Mouse (Mus musculus) stomach, embryonic 15.5 days (tissue): ENCODE measurements around the gene Aatf. TPM values are rescaled to one million over a fixed set of nuclear protein-coding genes. Genes with fewer than 3 reads are reported as not detected.

Experiments
- ATAC-seq: fragments of 200-750 bp; cut with Nextera tagmentation; 2 replicates; pipeline ENCODE4 v1.8.0; 2017; ENCODE audit warnings: low read depth, moderate number of reproducible peaks, moderate TSS enrichment; ENCODE audit not compliant: insufficient read depth, low FRiP score
- H3K27ac ChIP-seq: fragments of 300-500 bp; sonication (generic); 2 replicates; pipeline ENCODE4 v1.5.1; 2015; ENCODE audit warnings: mild to moderate bottlenecking, inconsistent platforms
- H3K27me3 ChIP-seq: fragments of 300-500 bp; sonication (generic); replicated peaks from 2 replicates; pipeline ENCODE4 v1.6.1; 2015; ENCODE audit warnings: inconsistent platforms
- H3K36me3 ChIP-seq: fragments of 300-500 bp; sonication (generic); 2 replicates; pipeline ENCODE4 v1.6.1; 2015; ENCODE audit warnings: inconsistent platforms
- H3K4me1 ChIP-seq: fragments of 300-500 bp; sonication (generic); 2 replicates; pipeline ENCODE4 v1.6.1; 2015; ENCODE audit warnings: inconsistent platforms
- H3K4me2 ChIP-seq: fragments of 300-500 bp; sonication (generic); 2 replicates; pipeline ENCODE4 v1.6.1; 2015; ENCODE audit warnings: mild to moderate bottlenecking, inconsistent platforms
- H3K4me3 ChIP-seq: fragments of 300-500 bp; sonication (generic); replicated peaks from 2 replicates; pipeline ENCODE4 v1.5.1; 2015; ENCODE audit warnings: inconsistent platforms
- H3K9ac ChIP-seq: fragments of 300-500 bp; sonication (generic); 2 replicates; pipeline ENCODE4 v1.6.1; 2015; ENCODE audit warnings: inconsistent platforms
- H3K9me3 ChIP-seq: fragments of 300-500 bp; sonication (generic); 2 replicates; pipeline ENCODE4 v1.6.1; 2016; ENCODE audit warnings: inconsistent platforms
- WGBS: fragments of 180-500 bp; shearing (Covaris S2); methylation state at CpG from one replicate; pipeline ENCODE4 v1.1.7; 2015; 5-methylcytosine and 5-hydroxymethylcytosine counted together
- polyA plus RNA-seq: library from polyadenylated mRNA; unstranded; fragments of >200 nt; fragmentation: Nextera tagmentation; extraction: Ambion mirVana; gene quantifications from 2 replicates; pipeline ENCODE4 v1.2.1, GENCODE M21; 2015

The Aatf gene
- polyA plus RNA-seq, result 50.4 and 60.4 TPM in 2 replicates

GRCm38 (mm10) chr11:84513171-84514116 is at the start of gene Aatf:
Gene Aatf (minus strand): TSS chr11:84513522.
- Histone ChIP-seq H3K9me3 (no peaks in the 10 kb centered on the region), H3K9ac (peak within 1 kb of the TSS; percentile 73), H3K4me2 (peak within 1 kb of the TSS; percentile 89), H3K4me3 (peak within 1 kb of the TSS; percentile 84), H3K4me1 (no peaks in the 10 kb centered on the region), H3K27ac (peak within 1 kb of the TSS; percentile 66; the same call in 1 of the 2 replicates), H3K27me3 (peaks cover 31% of the 10 kb centered on the region), H3K36me3 (peaks cover 12% of the 10 kb centered on the region; the same call in 1 of the 2 replicates)
- ATAC-seq, result peak; percentile 98
- under 1% methylated on average over 75 of the region's 80 CpGs for WGBS

- Histone ChIP-seq H3K4me2 (no peak overlapping the region), H3K4me3 (no peak overlapping the region), H3K9me3 (no peaks in the 10 kb centered on the region), H3K27me3 (no peaks in the 10 kb centered on the region), H3K36me3 (no peaks in the 10 kb centered on the region), H3K4me1 (no peaks in the 10 kb centered on the region), H3K27ac (no peak overlapping the region), H3K9ac (no peak overlapping the region)
- ATAC-seq, result no peak
- WGBS, result 32% methylated on average over 9 of the region's 9 CpGs
Measured at GRCm38 (mm10) chr11:84562758-84563347, 49.5 kb upstream of the Aatf start.

GRCm38 (mm10) chr11:84561546-84561945 is 48.2 kb upstream of the Aatf start:
- H3K9ac ChIP-seq, result no peak overlapping the region
- H3K27ac ChIP-seq, result no peak overlapping the region
- ATAC-seq, result no peak
- no peak overlapping the region for H3K4me3 ChIP-seq
- H3K4me1 ChIP-seq, result no peaks in the 10 kb centered on the region
- WGBS, result 62% methylated on average over 5 of the region's 5 CpGs
- no peaks in the 10 kb centered on the region for H3K27me3 ChIP-seq
- H3K36me3 ChIP-seq, result no peaks in the 10 kb centered on the region
- no peaks in the 10 kb centered on the region for H3K9me3 ChIP-seq
- no peak overlapping the region for H3K4me2 ChIP-seq

GRCm38 (mm10) chr11:84553821-84554450 is 40.6 kb upstream of the Aatf start:
- H3K36me3 ChIP-seq, result no peaks in the 10 kb centered on the region
- no peaks in the 10 kb centered on the region for H3K4me1 ChIP-seq
- H3K4me3 ChIP-seq, result no peak overlapping the region
- ATAC-seq, result no peak
- 77% methylated on average over 14 of the region's 14 CpGs for WGBS
- H3K4me2 ChIP-seq, result no peak overlapping the region
- H3K27ac ChIP-seq, result no peak overlapping the region
- H3K9me3 ChIP-seq, result no peaks in the 10 kb centered on the region
- no peaks in the 10 kb centered on the region for H3K27me3 ChIP-seq
- no peak overlapping the region for H3K9ac ChIP-seq

GRCm38 (mm10) chr11:84551296-84551695 is 38.0 kb upstream of the Aatf start:
- no peak for ATAC-seq
- Histone ChIP-seq H3K4me2 (no peak overlapping the region), H3K4me3 (no peak overlapping the region), H3K4me1 (no peaks in the 10 kb centered on the region), H3K27ac (no peak overlapping the region), H3K9me3 (no peaks in the 10 kb centered on the region), H3K27me3 (no peaks in the 10 kb centered on the region), H3K9ac (no peak overlapping the region), H3K36me3 (no peaks in the 10 kb centered on the region)
- WGBS, result 63% methylated on average over 4 of the region's 4 CpGs

- ATAC-seq, result no peak
- Histone ChIP-seq H3K27ac (no peak overlapping the region), H3K4me3 (no peak overlapping the region), H3K9me3 (no peaks in the 10 kb centered on the region), H3K27me3 (no peaks in the 10 kb centered on the region), H3K36me3 (no peaks in the 10 kb centered on the region), H3K4me2 (no peak overlapping the region), H3K4me1 (no peaks in the 10 kb centered on the region), H3K9ac (no peak overlapping the region)
- WGBS, result 55% methylated on average over 6 of the region's 6 CpGs
Measured at GRCm38 (mm10) chr11:84549258-84549791, 36.0 kb upstream of the Aatf start.

GRCm38 (mm10) chr11:84548293-84548692 is 35.0 kb upstream of the Aatf start:
- Histone ChIP-seq H3K4me2 (no peak overlapping the region), H3K36me3 (no peaks in the 10 kb centered on the region), H3K4me1 (no peaks in the 10 kb centered on the region), H3K27me3 (no peaks in the 10 kb centered on the region), H3K27ac (no peak overlapping the region), H3K4me3 (no peak overlapping the region), H3K9me3 (no peaks in the 10 kb centered on the region), H3K9ac (no peak overlapping the region)
- ATAC-seq, result no peak
- 54% methylated on average over 2 of the region's 2 CpGs for WGBS

- no peaks in the 10 kb centered on the region for H3K9me3 ChIP-seq
- H3K27me3 ChIP-seq, result no peaks in the 10 kb centered on the region
- no peak for ATAC-seq
- no peak overlapping the region for H3K4me2 ChIP-seq
- H3K4me3 ChIP-seq, result no peak overlapping the region
- H3K36me3 ChIP-seq, result no peaks in the 10 kb centered on the region
- H3K4me1 ChIP-seq, result no peaks in the 10 kb centered on the region
- H3K9ac ChIP-seq, result no peak overlapping the region
- no peak overlapping the region for H3K27ac ChIP-seq
- 18% methylated on average over 4 of the region's 4 CpGs for WGBS
Measured at GRCm38 (mm10) chr11:84539981-84540380, 26.7 kb upstream of the Aatf start.

GRCm38 (mm10) chr11:84529797-84530703 is 16.7 kb upstream of the Aatf start:
- WGBS, result 9% methylated on average over 14 of the region's 14 CpGs
- ATAC-seq, result 0 out of 2 replicates have a peak, but pooled peaks have one; percentile 34
- Histone ChIP-seq H3K4me2 (no peak overlapping the region), H3K9ac (no peak overlapping the region), H3K4me1 (peaks cover 22% of the 10 kb centered on the region), H3K27me3 (peaks cover 74% of the 10 kb centered on the region), H3K27ac (no peak overlapping the region), H3K36me3 (no peaks in the 10 kb centered on the region), H3K9me3 (no peaks in the 10 kb centered on the region), H3K4me3 (no peak overlapping the region)

- H3K36me3 ChIP-seq, result no peaks in the 10 kb centered on the region
- WGBS, result 2% methylated on average over 24 of the region's 24 CpGs
- 0 out of 2 replicates have a peak overlapping the region, but pooled peaks have one; percentile 8 for H3K4me3 ChIP-seq
- H3K9me3 ChIP-seq, result no peaks in the 10 kb centered on the region
- no peak overlapping the region for H3K9ac ChIP-seq
- peak overlapping the region; percentile 25 for H3K4me2 ChIP-seq
- ATAC-seq, result no peak
- H3K27ac ChIP-seq, result no peak overlapping the region
- H3K27me3 ChIP-seq, result peaks cover 82% of the 10 kb centered on the region
- peaks cover 29% of the 10 kb centered on the region for H3K4me1 ChIP-seq
Measured at GRCm38 (mm10) chr11:84529143-84529755, 15.9 kb upstream of the Aatf start.
